Mouse (Mus musculus): ENCODE results near the gene Gm28845. TPM values are rescaled to one million over a fixed set of nuclear protein-coding genes. Genes with fewer than 3 reads are reported as not detected.

Gm28845 gene
- polyA plus RNA-seq, 1 experiment: not detected

DNA sequence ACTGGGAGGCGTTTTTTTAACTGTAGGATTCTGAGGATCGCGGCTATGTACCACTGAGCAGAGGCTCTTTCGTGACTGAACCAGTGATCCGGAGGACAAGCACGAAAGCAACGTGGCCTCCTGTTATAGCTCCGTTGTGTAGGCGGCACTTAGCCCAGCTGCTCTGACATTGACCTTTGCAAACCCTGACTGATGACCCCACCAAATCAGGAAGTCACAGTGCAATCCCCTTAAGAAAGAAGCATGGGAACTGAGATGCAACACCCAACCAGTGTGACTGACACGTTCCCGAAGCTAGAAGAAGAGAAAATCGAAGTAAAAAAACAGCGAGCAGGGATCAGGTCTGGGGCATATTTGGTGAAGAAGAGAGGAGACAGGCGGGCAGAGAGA is 6.6 kb downstream of the Gm28845 start:
- Histone ChIP-seq H3K36me3 (ENCODE audit: control insufficient read depth, insufficient read depth, low read length, poor library complexity, severe bottlenecking) (no peaks in the 10 kb centered on the region), H3K27me3 (ENCODE audit: control insufficient read depth, insufficient read depth, low read length, poor library complexity, severe bottlenecking) (no peaks in the 10 kb centered on the region), H3K27ac (ENCODE audit: insufficient read depth, low read length) (0 out of 2 replicates have a peak overlapping the region, but pooled peaks have one; percentile 29), H3K9ac (ENCODE audit: low read depth, poor library complexity, severe bottlenecking) (peak overlapping the region; percentile 49), H3K4me3 (ENCODE audit: low read depth, low read length) (peak overlapping the region; percentile 23), H3K9me3 (replicated peaks; ENCODE audit: control insufficient read depth, insufficient read depth, low read length, poor library complexity, severe bottlenecking) (no peaks in the 10 kb centered on the region), H3K4me1 (ENCODE audit: control insufficient read depth, insufficient read depth, low read length) (peaks cover 3% of the 10 kb centered on the region)
- TF ChIP-seq CTCF (IDR thresholded peaks at IDR 0.05; ENCODE audit: low read depth, low read length): no peak
- no peak for TF ChIP-seq POLR2A (IDR thresholded peaks at IDR 0.05; ENCODE audit: insufficient read depth, low read length)
- TF ChIP-seq EP300 (IDR thresholded peaks at IDR 0.05; ENCODE audit: insufficient read depth, low read depth, low read length): no peak

DNA sequence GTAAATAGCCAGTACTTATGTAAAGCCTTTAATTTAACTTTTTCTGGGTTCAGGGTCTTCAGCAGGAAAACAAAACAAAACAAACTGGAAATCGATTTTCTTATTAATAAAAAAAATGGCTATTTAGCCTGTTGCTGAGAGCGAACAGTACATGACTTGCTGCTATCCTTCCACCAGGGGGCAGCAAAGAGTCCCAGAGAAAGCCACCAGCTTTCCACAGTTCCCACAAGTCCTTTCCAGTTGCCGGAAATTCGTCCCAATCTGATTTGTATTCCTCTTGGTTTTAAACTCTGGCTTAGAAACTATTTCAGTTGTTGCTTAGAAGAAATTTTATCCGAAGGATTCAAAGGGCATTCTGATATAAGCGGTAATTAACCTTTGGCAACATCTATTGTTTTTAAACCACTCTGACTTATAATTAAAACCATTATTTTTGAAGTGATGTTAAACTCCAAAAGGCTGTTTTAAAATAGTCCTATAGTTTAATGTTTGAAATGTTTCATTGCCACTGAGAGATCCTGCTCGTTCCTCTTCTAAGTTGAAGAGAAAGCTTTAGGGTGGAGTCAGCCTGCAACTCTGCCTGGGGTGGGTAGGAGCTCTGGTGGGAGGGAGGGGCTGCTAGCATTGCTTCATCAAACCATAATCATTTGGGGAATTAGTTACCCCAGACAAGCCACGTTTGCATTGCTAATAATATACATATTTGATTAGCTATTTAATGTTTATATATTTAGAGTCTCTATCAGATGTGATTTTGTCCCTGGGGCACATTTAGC is 7.1 kb downstream of the Gm28845 start:
- Histone ChIP-seq H3K27ac (ENCODE audit: insufficient read depth, low read length) (no peak overlapping the region), H3K9ac (ENCODE audit: low read depth, poor library complexity, severe bottlenecking) (peak overlapping the region; percentile 49), H3K36me3 (ENCODE audit: control insufficient read depth, insufficient read depth, low read length, poor library complexity, severe bottlenecking) (no peaks in the 10 kb centered on the region), H3K4me3 (ENCODE audit: low read depth, low read length) (no peak overlapping the region; the same call in 1 of the 2 replicates), H3K9me3 (replicated peaks; ENCODE audit: control insufficient read depth, insufficient read depth, low read length, poor library complexity, severe bottlenecking) (no peaks in the 10 kb centered on the region), H3K27me3 (ENCODE audit: control insufficient read depth, insufficient read depth, low read length, poor library complexity, severe bottlenecking) (no peaks in the 10 kb centered on the region), H3K4me1 (ENCODE audit: control insufficient read depth, insufficient read depth, low read length) (peaks cover 3% of the 10 kb centered on the region)
- no peak for TF ChIP-seq POLR2A (IDR thresholded peaks at IDR 0.05; ENCODE audit: insufficient read depth, low read length)
- peak; percentile 75 for TF ChIP-seq CTCF (IDR thresholded peaks at IDR 0.05; ENCODE audit: low read depth, low read length)

DNA sequence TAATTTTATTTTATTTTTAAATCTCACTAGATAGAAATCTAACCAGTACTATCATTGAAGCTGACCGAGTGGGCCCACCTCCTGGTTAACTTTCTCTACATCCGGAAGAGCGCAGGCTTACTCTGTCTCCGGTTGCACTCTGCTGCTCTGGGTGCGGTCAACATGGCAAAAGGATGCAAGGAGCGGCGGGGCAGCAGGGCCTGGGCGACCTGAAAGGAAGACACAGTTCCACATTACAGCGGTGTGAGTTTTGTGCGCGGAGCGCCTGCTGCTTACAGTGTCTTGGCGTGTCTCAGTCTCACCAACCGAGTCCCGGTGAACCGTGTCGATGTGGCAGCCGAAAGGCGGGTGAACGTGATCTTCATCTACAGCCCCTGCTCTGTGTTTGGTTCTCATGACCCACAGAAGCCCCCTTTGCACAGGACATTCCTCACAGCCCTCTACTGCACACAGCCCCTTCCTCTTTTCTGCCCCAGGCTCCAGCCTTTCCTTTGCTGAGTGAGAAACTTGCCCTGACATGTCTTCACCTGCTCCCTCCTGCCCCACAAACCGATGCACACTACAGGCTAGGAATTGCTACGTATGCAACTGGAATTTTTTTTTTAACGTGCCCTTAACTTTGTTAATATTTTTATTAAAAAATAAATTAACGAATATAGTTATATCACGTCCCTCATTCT is 9.5 kb downstream of the Gm28845 start:
- Histone ChIP-seq H3K27me3 (ENCODE audit: control insufficient read depth, insufficient read depth, low read length, poor library complexity, severe bottlenecking) (no peaks in the 10 kb centered on the region), H3K9me3 (replicated peaks; ENCODE audit: control insufficient read depth, insufficient read depth, low read length, poor library complexity, severe bottlenecking) (no peaks in the 10 kb centered on the region), H3K36me3 (ENCODE audit: control insufficient read depth, insufficient read depth, low read length, poor library complexity, severe bottlenecking) (no peaks in the 10 kb centered on the region), H3K27ac (ENCODE audit: insufficient read depth, low read length) (peak overlapping the region; percentile 66), H3K4me3 (ENCODE audit: low read depth, low read length) (peak overlapping the region; percentile 68), H3K9ac (ENCODE audit: low read depth, poor library complexity, severe bottlenecking) (peak overlapping the region; percentile 54), H3K4me1 (ENCODE audit: control insufficient read depth, insufficient read depth, low read length) (peaks cover 3% of the 10 kb centered on the region)
- peak; percentile 59 for TF ChIP-seq EP300 (IDR thresholded peaks at IDR 0.05; ENCODE audit: insufficient read depth, low read depth, low read length)
- peak; percentile 28 for TF ChIP-seq POLR2A (IDR thresholded peaks at IDR 0.05; ENCODE audit: insufficient read depth, low read length)
- no peak for TF ChIP-seq CTCF (IDR thresholded peaks at IDR 0.05; ENCODE audit: low read depth, low read length)

DNA sequence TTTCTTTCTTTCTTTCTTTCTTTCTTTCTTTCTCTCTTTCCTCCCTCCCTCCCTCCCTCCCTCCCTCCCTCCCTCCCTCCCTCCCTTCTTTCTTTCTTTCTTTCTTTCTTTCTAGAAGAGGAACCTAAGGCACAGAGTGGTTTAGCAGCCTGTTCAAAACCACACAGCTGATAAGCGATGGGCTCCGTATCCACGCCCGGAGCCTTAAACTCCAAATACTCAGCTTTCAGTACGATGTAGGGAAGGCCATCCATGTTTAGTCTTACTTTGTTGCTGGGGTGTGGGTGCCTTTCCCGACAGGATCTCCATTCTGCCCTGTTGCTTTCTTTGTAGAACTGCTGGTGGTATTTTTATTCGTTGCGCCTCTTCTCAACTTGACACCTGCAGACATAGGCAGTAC is 10.2 kb downstream of the Gm28845 start:
- peaks cover 3% of the 10 kb centered on the region for H3K4me1 ChIP-seq (ENCODE audit: control insufficient read depth, insufficient read depth, low read length)
- H3K9me3 ChIP-seq (replicated peaks; ENCODE audit: control insufficient read depth, insufficient read depth, low read length, poor library complexity, severe bottlenecking): no peaks in the 10 kb centered on the region
- peak overlapping the region; percentile 68 for H3K4me3 ChIP-seq (ENCODE audit: low read depth, low read length)
- no peaks in the 10 kb centered on the region for H3K27me3 ChIP-seq (ENCODE audit: control insufficient read depth, insufficient read depth, low read length, poor library complexity, severe bottlenecking)
- H3K27ac ChIP-seq (ENCODE audit: insufficient read depth, low read length): peak overlapping the region; percentile 66
- H3K36me3 ChIP-seq (ENCODE audit: control insufficient read depth, insufficient read depth, low read length, poor library complexity, severe bottlenecking): no peaks in the 10 kb centered on the region
- H3K9ac ChIP-seq (ENCODE audit: low read depth, poor library complexity, severe bottlenecking): peak overlapping the region; percentile 54
- TF ChIP-seq CTCF (IDR thresholded peaks at IDR 0.05; ENCODE audit: low read depth, low read length) (no peak), EP300 (IDR thresholded peaks at IDR 0.05; ENCODE audit: insufficient read depth, low read depth, low read length) (no peak), POLR2A (IDR thresholded peaks at IDR 0.05; ENCODE audit: insufficient read depth, low read length) (no peak)

DNA sequence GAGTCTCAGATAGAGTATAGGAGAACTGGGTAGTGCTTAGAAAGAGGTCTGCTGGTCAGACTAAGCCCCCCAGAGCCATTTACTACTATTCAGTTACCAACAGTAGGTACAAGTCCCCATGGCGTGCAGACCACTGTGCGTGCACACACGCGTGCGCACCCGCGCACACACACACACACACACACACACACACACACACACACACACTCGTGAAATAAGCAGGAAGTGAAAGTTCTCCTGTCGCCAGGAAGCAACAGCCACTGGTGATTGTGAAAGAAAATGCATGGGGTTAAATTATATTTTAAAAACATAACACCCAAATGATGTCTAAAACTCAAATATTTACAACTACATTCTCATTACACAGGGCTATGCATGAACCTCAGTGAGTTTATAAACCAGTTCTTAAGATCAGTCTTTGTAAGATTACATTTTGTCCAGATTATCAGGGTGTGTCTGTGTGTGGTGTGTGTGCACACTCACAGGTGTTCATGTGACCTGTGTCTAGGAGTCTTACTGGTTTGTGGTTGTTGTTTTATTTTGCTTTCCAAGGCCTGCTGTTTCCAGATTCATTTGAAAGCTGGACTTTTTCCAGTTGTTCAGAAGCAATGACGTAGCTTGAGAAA is 11.6 kb downstream of the Gm28845 start:
- Histone ChIP-seq H3K27ac (ENCODE audit: insufficient read depth, low read length) (no peak overlapping the region), H3K4me3 (ENCODE audit: low read depth, low read length) (no peak overlapping the region), H3K4me1 (ENCODE audit: control insufficient read depth, insufficient read depth, low read length) (peaks cover 2% of the 10 kb centered on the region), H3K9me3 (replicated peaks; ENCODE audit: control insufficient read depth, insufficient read depth, low read length, poor library complexity, severe bottlenecking) (no peaks in the 10 kb centered on the region), H3K9ac (ENCODE audit: low read depth, poor library complexity, severe bottlenecking) (no peak overlapping the region), H3K36me3 (ENCODE audit: control insufficient read depth, insufficient read depth, low read length, poor library complexity, severe bottlenecking) (no peaks in the 10 kb centered on the region), H3K27me3 (ENCODE audit: control insufficient read depth, insufficient read depth, low read length, poor library complexity, severe bottlenecking) (no peaks in the 10 kb centered on the region)
- TF ChIP-seq EP300 (IDR thresholded peaks at IDR 0.05; ENCODE audit: insufficient read depth, low read depth, low read length) (no peak), CTCF (IDR thresholded peaks at IDR 0.05; ENCODE audit: low read depth, low read length) (no peak), POLR2A (IDR thresholded peaks at IDR 0.05; ENCODE audit: insufficient read depth, low read length) (no peak)
